Mouse (Mus musculus): ENCODE measurements around the gene Rhof.

- no peak for TF ChIP-seq POLR2A (IDR thresholded peaks at IDR 0.05; ENCODE audit: extremely low read depth, insufficient read depth, low read length)
- no peak for TF ChIP-seq CTCF (IDR thresholded peaks at IDR 0.05; ENCODE audit: low read depth, low read length)
Observed at GRCm38 (mm10) chr5:123117773-123118172, 14.7 kb downstream of the Rhof start.
